Mouse (Mus musculus): ENCODE data around the gene Tsku. TPM values are rescaled to one million over a fixed set of nuclear protein-coding genes. Genes with fewer than 3 reads are reported as not detected.

The Tsku gene
- total RNA-seq (2021), result 1 to 10 TPM; 3.1 to 3.4 TPM

GRCm38 (mm10) chr7:98361063-98361652 is at the start of gene Tsku:
Gene Tsku (minus strand): TSS chr7:98361328.
- intact Hi-C loops (cut with DNase I), result no loop called here
- peak; percentile 80 to 81 for DNase-seq (ENCODE audit: low spot score in 2 of 2)

GRCm38 (mm10) chr7:98407615-98408014 is 46.5 kb upstream of the Tsku start:
- no peak for DNase-seq (ENCODE audit: low spot score in 2 of 2)
- intact Hi-C loops (cut with DNase I), result no loop called here

GRCm38 (mm10) chr7:98403996-98404395 is 42.9 kb upstream of the Tsku start:
- intact Hi-C loops (cut with DNase I), result no loop called here

DNA sequence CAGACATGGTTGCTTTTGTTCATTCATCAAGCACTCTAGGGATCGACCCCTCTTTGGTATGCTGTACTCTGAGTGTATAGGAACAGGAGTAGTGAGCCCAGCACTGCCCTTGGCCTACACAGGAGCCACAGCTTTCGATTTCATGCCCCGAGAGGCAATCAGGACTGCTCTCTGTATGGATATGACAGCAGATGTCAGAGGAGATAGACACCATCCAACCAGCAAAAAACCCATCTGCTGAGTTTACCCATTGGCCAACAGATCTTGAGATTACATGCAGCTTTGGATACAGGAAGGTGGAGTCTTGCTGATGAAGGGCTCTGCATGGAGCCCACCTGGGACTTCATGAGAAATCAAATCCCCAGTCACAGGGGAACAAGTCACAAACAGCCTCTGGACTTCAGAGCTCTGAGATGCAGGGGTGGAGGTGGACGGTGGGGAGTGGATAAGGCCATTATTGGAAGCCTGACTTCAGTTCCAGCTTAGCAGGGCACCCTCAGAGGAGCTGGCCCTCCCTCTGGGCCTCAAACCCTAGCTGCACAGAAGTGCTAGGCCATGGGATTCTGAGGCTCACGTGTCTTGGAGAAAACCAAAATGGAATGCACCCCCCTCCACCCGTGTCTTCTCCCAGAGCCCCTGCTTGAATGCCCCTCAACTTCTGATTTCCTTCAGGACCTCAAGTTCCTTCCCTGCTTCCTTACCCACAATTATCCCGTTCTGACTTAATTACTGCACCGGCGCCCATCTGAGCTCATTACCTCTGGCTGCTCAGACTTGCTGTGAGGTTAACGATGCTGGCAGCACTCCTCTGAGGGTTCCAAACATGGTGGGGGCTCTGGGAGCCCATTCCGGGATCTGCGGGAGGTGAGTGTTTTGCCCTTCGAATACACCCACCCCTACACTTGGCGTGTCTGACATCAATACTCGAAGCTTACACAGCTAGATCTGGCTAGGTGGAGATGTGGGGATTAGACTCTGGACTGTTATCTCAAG is 41.8 kb upstream of the Tsku start:
- DNase-seq (ENCODE audit: low spot score in 2 of 2), result no peak
- intact Hi-C loops (cut with DNase I), result no loop called here

More at GRCm38 (mm10) chr7:98403996-98404395, 42.9 kb upstream of the Tsku start:
- DNase-seq (ENCODE audit: low spot score in 2 of 2), result no peak

DNA sequence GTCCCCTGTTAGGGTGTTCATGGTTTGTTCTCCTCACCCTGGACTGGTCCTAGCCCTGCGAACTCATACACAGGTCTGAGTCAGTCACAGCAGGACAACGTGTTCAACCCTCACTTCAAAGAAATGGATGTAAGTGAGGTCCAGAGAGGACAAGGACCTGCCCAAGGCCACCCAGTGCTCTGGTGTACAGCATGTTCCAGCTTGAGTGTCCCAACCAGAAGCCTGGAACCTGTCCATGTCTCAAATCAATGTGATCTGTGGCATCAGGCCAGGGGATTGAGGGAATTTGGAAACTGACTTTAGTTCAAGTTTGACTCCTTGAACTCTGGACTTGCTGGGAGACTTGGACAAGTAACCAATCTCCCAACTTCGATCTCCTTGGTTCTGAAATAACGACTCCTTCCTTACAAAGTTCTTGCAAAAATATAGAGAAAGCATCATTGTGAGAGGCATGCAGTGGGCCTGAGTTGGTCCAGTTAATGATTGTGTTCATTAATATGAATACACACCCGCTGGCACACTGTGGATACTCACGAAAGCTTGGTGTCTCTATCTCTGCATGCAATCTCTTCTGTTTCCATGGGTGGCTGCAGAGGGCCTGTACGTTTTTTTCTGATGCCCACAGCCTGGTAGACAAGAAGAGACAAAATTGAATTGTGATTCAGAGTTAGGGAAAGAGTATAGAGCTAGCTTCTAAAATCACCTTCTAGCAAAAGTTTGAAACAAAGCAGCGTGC is 31.5 kb upstream of the Tsku start:
- no peak for DNase-seq (ENCODE audit: low spot score in 2 of 2)
- intact Hi-C loops (cut with DNase I), result no loop called here

- DNase-seq (ENCODE audit: low spot score in 2 of 2), result no peak
- intact Hi-C loops (cut with DNase I), result no loop called here
Measured at GRCm38 (mm10) chr7:98391351-98391936, 30.3 kb upstream of the Tsku start.

DNA sequence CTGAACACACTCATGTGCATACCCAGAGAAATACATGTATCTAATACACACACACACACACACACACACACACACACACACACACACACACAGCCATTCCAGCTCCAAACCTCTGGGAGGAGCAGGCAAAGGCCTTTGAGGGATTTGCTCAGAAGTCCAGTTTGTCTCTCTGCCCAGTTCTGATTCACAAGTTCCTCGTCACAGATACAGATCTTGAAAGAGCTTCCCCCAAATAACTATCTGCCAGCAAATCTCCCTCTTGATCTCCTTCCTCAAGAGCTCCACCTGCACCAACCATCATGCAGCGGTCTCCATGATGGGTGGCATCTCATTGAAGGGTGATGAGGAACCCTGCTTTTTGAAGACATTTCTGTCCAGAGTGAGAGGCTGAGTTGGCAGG is 29.4 kb upstream of the Tsku start:
- intact Hi-C loops (cut with DNase I), result no loop called here
- no peak for DNase-seq (ENCODE audit: low spot score in 2 of 2)

DNA sequence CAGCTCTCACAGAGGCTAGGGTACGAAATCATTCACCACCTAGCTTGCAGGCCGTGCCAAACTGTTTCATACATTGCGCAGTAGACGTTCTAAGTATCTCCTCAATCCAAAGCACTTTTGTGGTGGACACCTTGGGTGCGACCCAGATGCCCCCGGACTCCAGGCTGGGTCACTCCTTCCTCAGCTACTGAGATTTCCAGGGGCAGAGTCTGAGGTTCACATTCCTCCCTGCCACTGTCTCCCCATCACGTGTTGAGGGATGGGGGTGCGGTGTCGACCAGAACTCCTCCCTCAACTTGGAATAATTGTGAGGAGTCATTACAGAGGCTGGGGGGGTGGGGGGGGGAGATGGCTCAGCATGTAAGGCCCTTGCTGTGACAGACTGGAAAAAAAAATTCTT is 28.5 kb upstream of the Tsku start:
- intact Hi-C loops (cut with DNase I), result no loop called here
- DNase-seq (ENCODE audit: low spot score in 2 of 2), result no peak

- intact Hi-C loops (cut with DNase I), result no loop called here
- DNase-seq (ENCODE audit: low spot score in 2 of 2), result no peak
Measured at GRCm38 (mm10) chr7:98388881-98389501, 27.9 kb upstream of the Tsku start.

DNA sequence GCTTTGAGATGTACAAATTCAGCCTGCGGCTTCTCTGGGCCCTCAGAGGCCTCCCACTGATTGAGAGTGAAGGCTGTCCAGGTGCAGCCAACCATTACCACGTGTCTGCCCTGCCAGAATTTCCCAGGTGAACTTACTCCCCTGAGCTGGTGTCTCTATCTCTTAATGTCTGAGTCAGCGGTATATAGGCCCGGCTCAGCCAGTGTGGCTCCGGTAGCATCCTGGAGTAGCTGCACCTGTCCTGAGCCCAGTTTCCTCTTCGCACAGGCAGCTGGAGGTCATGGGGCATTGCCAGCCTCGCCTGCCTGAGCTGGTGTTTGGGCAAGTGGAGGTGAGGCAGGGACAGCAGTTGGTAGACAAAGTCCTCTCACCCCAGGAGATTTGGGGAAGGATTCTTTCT is 26.1 kb upstream of the Tsku start:
- intact Hi-C loops (cut with DNase I), result no loop called here
- no peak for DNase-seq (ENCODE audit: low spot score in 2 of 2)

DNA sequence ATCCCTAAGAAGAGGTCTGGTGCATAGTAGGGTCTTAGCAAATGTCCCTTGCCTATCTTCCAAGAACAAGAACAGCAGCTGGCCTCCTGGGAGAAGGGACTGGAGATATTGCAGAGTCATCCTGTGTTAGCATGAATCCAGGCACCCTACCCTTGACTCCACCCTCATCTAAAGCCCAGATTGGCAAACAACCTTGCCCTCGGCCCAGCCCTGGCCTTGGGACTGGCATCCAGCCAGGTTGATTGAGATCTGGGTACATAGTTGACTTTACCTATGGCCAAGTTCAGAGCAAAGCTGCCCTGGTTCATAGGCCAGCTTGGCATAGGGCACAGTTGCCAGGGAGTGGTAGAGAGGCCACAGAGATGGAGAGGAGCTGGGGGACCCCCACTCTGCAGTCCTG is 24.0 kb upstream of the Tsku start:
- DNase-seq (ENCODE audit: low spot score in 2 of 2), result no peak

GRCm38 (mm10) chr7:98383337-98383736 is 22.2 kb upstream of the Tsku start:
- no peak for DNase-seq (ENCODE audit: low spot score in 2 of 2)
- intact Hi-C loops (cut with DNase I), result no loop called here

More for the DNA sequence above, 24.0 kb upstream of the Tsku start:
- intact Hi-C loops (cut with DNase I), result no loop called here

DNA sequence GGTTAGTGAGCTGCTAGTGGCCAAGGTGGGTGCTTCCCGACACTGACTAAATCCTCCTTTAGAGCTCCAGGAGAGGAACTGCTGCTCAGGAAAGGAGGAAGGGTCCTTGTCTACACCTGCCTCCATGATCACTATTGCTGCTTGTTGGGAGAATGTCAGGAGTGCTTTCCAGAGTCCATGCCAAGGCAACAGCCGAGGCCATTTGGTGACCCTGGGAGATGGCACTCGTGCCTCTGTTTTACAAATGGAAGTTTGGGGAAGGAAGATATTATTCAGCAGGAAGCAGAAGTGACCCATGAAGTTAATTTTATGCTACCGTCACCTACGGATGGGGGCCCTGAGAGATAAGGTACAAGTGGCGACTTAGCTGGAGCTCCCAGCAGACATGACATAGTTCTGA is 21.7 kb upstream of the Tsku start:
- intact Hi-C loops (cut with DNase I), result no loop called here
- no peak for DNase-seq (ENCODE audit: low spot score in 2 of 2)

DNA sequence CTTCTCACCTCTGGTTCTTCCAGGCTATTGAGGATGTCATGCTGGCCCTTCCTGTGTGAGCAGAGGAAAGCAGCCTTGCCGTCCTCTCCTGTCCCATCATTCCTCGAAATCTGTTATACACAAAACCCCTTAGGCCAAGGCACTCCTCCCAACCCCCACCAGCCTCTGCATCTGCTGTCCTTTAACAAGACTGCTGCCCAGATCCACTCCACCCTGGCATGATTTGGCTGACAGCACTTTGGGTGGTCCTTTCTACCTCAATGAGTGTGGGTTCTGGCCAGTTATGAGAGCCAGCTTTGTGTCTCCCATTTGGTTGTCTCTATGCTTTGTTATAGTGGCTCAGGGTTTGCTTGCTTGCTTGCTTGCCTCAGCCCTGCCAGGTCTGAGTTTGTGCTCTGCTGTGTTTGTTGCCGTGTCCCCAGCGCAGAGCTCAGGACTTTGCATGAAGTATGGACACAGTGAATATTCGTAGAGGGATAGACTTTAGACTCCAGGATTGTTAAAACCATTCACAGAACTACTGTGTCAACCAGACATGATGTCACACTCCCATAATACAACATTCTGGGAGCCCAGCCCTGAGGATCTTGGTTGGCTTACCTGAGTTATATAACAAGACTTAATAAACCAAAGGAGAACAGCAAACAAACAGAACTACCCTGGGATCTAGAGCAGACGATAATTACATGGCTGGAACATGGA is 19.2 kb upstream of the Tsku start:
- intact Hi-C loops (cut with DNase I), result no loop called here
- DNase-seq (ENCODE audit: low spot score in 2 of 2), result no peak

DNA sequence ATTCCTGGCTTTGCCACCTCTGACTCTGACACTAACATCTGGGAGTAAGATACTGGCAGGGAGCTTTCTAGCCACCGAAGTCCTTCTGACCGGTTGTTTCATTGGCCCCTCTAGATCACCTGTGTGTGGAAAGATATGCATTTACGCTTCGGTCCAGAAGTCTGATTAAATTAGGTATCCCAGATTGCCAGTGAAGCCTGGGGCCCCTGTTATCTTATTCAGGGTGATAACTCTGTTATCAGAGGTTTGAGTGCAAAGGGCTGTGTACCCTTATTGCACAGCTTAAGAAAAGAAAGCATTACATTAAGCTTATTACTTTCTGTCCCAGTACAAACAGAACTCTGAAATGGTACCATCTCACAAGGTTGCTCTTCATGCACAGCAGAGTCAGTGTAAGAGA is 18.1 kb upstream of the Tsku start:
- intact Hi-C loops (cut with DNase I), result no loop called here
- no peak for DNase-seq (ENCODE audit: low spot score in 2 of 2)

DNA sequence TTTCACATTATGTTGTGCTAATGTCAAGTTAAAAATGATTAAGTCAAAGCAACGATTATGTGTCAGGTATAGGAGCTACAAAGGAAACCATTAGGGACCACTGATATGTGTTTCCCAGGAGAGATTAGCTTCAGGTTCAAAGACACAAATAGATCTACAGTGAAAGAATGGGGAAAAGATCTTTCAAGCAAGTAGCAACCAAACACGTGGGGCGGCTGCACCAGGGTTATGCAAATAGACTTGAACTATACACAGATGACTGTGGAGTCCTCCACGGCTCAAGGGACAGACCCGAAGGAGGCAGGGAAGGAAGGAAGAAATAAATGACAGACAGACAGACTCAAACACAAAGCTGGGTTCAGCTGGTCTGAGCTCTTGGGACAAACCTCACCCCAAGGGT is 16.1 kb upstream of the Tsku start:
- DNase-seq (ENCODE audit: low spot score in 2 of 2), result no peak
- intact Hi-C loops (cut with DNase I), result no loop called here

DNA sequence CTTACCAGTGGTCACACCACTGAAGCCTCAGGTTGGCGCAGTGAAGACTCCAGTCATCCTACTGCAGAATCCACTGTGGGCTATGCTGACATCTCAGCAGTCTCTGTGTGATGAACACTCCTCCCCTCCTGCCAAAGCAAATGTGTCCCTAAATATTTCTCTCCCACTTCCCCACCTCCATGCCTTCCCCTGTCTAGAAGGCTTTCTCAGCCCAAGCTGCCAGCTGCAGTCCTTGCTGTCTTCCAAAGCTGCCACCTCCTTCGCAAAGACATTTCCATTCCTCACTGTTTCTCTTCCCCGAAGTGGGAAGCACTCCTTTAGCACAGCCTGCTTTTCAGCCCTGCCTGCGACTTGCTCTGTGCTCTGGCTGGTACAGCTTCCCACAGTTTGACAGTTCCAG is 10.0 kb upstream of the Tsku start:
- intact Hi-C loops (cut with DNase I), result no loop called here
- DNase-seq (ENCODE audit: low spot score in 2 of 2), result peak; percentile 68 to 77

- DNase-seq (ENCODE audit: low spot score in 2 of 2), result no peak
- intact Hi-C loops (cut with DNase I), result no loop called here
Measured at GRCm38 (mm10) chr7:98369762-98370369, 8.7 kb upstream of the Tsku start.

GRCm38 (mm10) chr7:98361662-98362061 is 534 bp upstream of the Tsku start:
- DNase-seq (ENCODE audit: low spot score in 2 of 2), result no peak
- intact Hi-C loops (cut with DNase I), result no loop called here

All from left cerebral cortex, postnatal 36 days (tissue).